Mouse (Mus musculus) E14TG2a.4 (cell line): ENCODE data around the gene Nudt8.

ENCODE experiments used
- CTCF ChIP-seq: conservative IDR thresholded peaks from 2 replicates; pipeline ENCODE4 v1.5.1; 2014; ENCODE audit warnings: low read length
- NANOG ChIP-seq: IDR thresholded peaks from 2 replicates; pipeline ENCODE4 v1.6.1; 2014; ENCODE audit warnings: borderline replicate concordance, low read length, mixed read lengths

- peak; percentile 31 for TF ChIP-seq CTCF
- TF ChIP-seq NANOG = no peak
Measured at GRCm38 (mm10) chr19:4051016-4051415, 50.6 kb downstream of the Nudt8 start.
